Mouse (Mus musculus) retina, embryonic 14.5 days (tissue): Measurements from ENCODE around the gene Oxct2a.
A peak's percentile ranks its signal among the peaks of the same experiment; 100 is the strongest.
"Not testable (repeated sequence)": the region's sequence is repeated elsewhere in the genome, so short reads cannot be mapped to it uniquely, and the experiment has no call there.

Experiments used
- DNase-seq: peaks from one replicate; pipeline ENCODE4 v3.0.0-alpha.2; 2015; ENCODE audit warnings: low spot score

The Oxct2a gene

DNA sequence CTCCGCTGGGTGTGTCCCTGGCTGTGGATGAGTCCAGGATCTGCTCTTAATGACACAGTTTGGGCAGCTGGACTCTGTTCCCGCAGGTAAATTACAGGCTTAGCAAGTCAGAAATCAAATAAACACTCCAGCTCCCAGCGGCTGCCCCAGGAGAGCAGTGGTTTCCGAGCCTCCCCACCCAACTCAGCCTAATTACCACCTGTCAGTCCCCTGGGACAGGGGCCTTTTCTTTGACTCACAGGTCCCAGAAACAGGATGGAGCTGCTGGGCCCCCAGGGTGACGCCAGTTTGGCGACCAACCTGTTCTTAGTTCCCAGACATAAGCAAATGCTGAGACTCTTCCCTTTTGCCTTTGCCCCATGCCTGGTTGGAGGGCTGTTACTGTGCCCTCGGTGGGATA, 11.6 kb downstream of the Oxct2a start:
- DNase-seq: no peak

DNA sequence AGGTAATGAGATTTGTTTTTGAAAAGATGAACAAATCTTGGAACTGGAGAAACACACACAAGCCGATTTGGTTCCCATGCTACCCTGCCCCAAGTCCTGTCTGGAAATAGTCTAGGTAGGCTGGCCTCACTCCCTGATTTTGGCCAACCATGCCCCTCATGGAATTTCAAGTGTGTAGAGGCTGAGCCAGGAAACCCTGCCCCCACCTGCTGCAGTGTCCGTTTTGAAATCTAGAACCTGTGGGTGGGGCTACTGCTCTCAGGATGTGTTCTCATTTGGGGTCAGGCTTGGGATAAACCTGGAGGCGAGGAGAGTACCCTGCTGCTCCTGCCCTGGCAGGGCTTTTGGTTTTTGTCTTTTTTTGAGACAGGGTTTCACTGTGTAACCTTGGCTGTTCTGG, 15.1 kb downstream of the Oxct2a start:
- DNase-seq: no peak

GRCm38 (mm10) chr4:123306999-123307398, 16.4 kb downstream of the Oxct2a start:
- no peak for DNase-seq

- peak; percentile 87 for DNase-seq
These were observed 17.6 kb downstream of the Oxct2a start for GRCm38 (mm10) chr4:123305789-123306188.

- DNase-seq: no peak
These were observed 24.3 kb downstream of the Oxct2a start for GRCm38 (mm10) chr4:123298980-123299670.

DNA sequence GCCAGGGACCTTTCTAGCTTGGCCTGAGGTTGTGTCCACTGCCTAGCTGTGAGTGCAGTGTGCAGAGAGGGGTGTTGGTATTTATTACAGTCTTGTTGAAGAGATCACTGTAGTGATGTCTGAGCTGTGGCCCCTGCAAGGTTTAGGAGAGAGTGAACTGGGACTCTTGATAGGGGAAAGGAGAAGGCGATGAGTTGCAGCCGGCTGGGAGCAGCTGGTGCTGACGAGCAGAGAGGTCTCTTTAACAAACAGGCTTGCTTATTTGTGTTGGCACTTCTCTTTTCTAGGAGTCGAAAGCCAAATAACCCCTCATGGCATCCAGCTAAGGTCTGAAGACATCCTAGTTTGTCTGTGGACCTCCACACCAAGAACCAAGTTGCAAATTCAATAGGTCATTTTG, 25.2 kb downstream of the Oxct2a start:
- DNase-seq: no peak

DNA sequence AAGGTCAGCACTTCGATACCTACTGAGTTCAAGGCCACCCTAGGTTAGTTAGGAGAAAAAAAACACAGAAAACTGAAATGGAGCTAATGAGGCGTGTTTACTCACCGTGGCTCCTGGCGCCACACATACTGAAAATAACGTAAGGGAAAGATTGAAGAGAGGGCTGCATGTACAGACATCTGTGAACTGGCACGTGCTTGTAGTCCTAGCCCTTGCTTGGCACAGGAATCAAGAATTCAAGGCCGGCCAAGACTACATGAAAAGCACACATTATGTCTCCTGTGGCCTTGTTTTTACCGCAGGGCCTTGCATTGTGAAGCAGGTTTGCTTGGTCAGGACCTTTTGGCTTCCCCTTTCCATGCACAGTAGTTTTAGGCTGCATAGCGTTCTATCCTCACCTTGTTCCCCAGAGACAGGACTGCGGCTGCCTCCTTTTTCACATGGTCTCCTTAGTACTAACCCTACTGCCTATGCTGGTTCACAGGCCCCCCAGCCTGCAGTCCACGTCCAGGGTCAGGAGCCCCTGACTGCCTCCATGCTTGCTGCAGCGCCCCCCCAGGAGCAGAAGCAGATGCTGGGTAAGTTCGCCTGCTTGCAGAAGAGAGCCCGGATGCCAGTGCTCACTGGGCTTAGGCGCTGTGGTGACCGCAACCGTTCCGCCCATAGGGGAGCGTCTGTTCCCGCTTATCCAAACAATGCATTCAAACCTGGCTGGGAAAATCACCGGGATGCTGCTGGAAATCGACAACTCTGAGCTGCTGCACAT, 26.1 kb downstream of the Oxct2a start:
- DNase-seq: no peak

- DNase-seq: no peak
These were observed 27.3 kb downstream of the Oxct2a start for GRCm38 (mm10) chr4:123296148-123296534.

DNA sequence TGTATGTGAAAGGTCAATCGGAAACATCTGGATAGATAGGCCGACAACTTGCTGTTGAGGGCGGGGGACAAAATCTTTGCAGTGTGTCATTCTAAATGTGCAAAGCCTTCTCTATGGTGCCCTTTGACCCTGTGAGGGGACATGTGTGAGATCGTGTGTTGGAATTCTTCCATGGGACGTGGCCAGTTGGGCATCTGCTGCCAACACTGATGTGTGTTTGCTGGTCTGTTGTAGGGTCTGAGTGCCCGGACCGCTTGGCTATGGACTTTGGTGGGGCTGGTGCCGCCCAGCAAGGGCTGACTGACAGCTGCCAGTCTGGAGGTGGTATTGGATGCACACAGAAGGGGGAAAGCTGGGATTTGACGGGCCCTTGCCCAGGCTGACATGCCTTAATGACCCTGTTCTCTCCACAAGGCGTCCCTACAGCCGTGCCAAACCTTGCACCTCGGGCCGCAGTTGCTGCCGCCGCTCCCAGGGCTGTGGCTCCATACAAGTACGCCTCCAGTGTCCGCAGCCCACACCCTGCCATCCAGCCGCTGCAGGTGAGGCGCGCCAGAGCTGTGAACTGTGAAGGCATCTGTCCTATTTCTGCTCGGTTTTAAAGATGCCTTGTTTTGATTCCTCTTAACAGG, 27.8 kb downstream of the Oxct2a start:
- DNase-seq: no peak

GRCm38 (mm10) chr4:123295026-123295425, 28.4 kb downstream of the Oxct2a start:
- not testable (repeated sequence) for DNase-seq

DNA sequence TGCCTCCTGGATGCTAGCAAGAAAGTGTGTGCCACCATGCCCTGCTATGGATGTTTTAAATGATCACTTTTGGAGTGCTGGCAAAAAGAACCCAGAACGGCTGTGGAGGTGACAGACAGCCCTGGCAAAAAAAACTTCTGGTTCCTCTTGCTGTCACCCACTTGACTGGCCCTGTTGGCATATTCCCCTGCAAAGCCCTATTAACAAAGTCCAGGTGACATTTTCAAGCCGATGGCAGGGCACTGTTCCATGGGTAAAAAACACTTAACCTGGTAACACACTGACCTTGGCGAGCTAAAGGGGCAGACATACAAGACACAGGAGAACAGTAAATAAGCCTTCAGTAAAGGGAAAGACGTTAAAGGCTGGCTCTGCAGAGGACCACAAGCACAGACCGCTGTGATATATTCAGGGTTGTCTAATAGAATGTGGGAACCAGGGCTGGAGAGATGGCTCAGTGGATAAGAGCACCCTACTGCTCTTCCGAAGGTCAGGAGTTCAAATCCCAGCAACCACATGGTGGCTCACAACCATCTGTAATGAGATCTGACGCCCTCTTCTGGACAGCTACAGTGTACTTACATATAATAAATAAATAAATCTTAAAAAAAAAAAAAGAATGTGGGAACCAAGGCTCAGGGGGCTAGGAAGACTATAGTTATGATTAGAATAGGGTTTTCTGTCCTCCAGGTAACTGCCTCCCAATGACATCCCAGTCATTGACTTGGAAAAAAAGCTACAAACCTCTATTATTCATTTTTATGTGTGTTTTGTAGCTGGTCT, 29.6 kb downstream of the Oxct2a start:
- DNase-seq: no peak

DNA sequence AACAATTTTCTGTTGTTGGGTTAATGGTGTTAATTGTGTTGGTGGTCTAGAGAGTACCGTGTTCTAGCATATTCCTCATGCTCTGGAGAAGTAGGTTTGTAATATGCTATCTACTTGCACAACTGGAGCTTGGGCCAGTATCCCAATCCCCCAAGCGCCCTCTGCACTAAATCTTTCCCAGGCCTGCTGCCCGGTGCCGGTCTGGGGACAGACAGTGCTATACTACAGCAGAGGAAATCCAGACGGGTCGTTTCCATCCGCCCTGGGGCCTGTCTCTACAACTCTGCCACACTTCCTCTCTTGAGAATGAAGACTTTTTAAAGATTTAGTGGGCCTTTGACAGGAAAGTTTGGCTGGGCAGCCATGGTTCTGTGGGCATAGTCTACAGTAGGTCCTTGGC, 30.4 kb downstream of the Oxct2a start:
- no peak for DNase-seq

DNA sequence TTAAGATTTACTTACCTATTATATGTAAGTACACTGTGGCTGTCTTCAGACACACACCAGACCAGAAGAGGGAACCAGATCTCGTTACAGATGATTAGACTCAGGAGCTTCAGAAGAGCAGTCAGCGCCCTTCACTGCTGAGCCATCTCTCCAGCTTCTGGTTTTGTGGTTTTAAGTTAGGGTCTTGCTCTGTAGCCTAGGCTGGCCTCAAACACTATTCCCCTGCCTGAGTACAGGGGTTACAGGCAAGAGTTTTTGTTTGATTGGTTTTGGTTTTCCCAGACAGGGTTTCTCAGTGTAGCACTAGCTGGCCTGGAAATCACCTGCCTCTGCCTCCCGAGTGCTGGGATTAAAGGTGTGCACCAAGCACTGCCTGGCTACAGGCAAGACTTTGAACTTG, 31.0 kb downstream of the Oxct2a start:
- DNase-seq: no peak

DNA sequence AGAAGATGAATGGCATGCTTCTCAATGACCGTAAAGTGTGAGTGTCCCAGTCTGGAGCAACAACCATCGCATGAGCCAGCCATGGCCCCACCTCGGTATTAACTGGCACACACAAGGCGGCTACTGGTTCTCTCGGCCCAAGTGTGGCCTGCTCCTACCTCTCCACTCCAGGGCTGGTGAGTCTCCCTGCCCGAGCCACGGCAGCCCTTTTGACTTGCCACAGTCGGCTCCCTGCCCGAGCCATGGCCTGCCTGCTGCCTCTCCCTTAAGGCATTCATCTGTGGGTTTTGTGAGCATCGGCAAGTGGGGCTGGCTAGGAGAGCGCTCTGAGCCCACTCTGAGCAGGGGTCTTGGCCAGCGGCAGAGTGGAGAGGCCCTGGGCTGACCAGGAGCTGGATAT, 34.4 kb downstream of the Oxct2a start:
- DNase-seq: no peak

DNA sequence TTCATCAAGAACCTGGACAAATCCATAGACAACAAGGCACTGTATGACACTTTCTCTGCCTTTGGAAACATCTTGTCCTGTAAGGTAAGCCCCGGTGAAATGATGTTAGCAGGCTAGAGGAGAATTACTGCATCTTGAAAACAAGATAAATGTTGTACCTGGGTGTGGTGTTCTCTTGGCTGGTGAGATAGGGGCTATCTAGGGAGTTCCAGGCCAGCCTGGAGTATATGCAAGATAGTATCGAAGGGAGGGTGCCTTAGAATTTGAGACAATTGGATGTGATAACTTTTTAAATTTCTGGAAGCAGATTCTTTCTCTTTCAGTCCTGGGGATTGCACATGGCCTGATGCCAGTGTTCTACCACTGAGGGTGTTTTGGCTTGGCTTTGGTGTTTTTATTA, 36.6 kb downstream of the Oxct2a start:
- no peak for DNase-seq

- DNase-seq: no peak
These were observed 38.5 kb downstream of the Oxct2a start for GRCm38 (mm10) chr4:123284731-123285624.

GRCm38 (mm10) chr4:123283675-123284064, 39.8 kb downstream of the Oxct2a start:
- peak; percentile 22 for DNase-seq

GRCm38 (mm10) chr4:123282915-123283674, 40.3 kb downstream of the Oxct2a start:
- not testable (repeated sequence) for DNase-seq

DNA sequence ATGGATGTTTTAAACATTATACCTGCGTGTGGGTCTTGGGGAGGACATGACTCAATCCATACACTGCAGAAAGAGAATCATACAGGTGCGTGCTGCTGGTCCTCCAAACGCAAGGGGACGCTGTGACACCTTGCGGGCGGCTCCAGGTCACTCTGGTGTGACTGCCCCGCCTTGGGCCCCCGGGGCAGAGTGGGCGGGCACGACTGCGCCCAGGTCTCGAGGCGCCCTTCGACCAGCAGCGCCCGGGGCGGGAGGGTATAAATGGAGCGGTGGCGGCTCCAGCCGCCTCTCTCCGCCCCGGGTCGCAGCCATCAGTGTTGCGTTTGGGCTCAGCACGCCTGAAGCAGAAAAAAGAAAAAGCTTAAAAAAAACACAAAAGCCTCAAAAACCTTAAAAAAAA, 40.9 kb downstream of the Oxct2a start:
- DNase-seq: peak; percentile 93

- DNase-seq: no peak
These were observed 43.3 kb downstream of the Oxct2a start for GRCm38 (mm10) chr4:123280117-123280516.
